Mouse (Mus musculus) embryonic facial prominence, embryonic 12.5 days (tissue): ENCODE measurements around the gene Rbm20. TPM values are rescaled to one million over a fixed set of nuclear protein-coding genes. Genes with fewer than 3 reads are reported as not detected.

Experiments used
- ATAC-seq: fragments of 200-750 bp; cut with Nextera tagmentation; 2 replicates; pipeline ENCODE4 v1.8.0; 2017; ENCODE audit not compliant: insufficient number of reproducible peaks, insufficient read depth, low FRiP score, low TSS enrichment
- H3K27ac ChIP-seq: fragments of 300-500 bp; sonication (generic); 2 replicates; pipeline ENCODE4 v1.5.1; 2016; ENCODE audit warnings: mild to moderate bottlenecking
- H3K27me3 ChIP-seq: fragments of 300-500 bp; sonication (generic); 2 replicates; pipeline ENCODE4 v1.6.1; 2016; ENCODE audit warnings: mild to moderate bottlenecking, moderate library complexity
- H3K36me3 ChIP-seq: fragments of 300-500 bp; sonication (generic); 2 replicates; pipeline ENCODE4 v1.6.1; 2016; ENCODE audit warnings: mild to moderate bottlenecking
- H3K4me1 ChIP-seq: fragments of 300-500 bp; sonication (generic); 2 replicates; pipeline ENCODE4 v1.6.1; 2016
- H3K4me2 ChIP-seq: fragments of 300-500 bp; sonication (generic); replicated peaks from 2 replicates; pipeline ENCODE4 v1.6.1; 2016; ENCODE audit warnings: mild to moderate bottlenecking, moderate library complexity
- H3K4me3 ChIP-seq: fragments of 300-500 bp; sonication (generic); 2 replicates; pipeline ENCODE4 v1.5.1; 2016; ENCODE audit warnings: mild to moderate bottlenecking
- H3K9ac ChIP-seq: fragments of 300-500 bp; sonication (generic); 2 replicates; pipeline ENCODE4 v1.6.1; 2016; ENCODE audit warnings: mild to moderate bottlenecking, moderate library complexity
- H3K9me3 ChIP-seq: fragments of 300-500 bp; sonication (generic); 2 replicates; pipeline ENCODE4 v1.6.1; 2016; ENCODE audit warnings: mild to moderate bottlenecking, moderate library complexity
- WGBS: fragments of 180-500 bp; shearing (Covaris S2); methylation state at CpG from one replicate; pipeline ENCODE4 v1.1.7; 2016; 5-methylcytosine and 5-hydroxymethylcytosine counted together
- polyA plus RNA-seq: library from polyadenylated mRNA; unstranded; fragments of >200 nt; fragmentation: Nextera tagmentation; extraction: Ambion mirVana; gene quantifications from 2 replicates; pipeline ENCODE4 v1.2.1, GENCODE M21; 2016

Gene Rbm20
- polyA plus RNA-seq, 1 experiment from 2014 or later = 2.7 TPM

GRCm38 (mm10) chr19:53862573-53863246 is 185.6 kb downstream of the Rbm20 start:
- H3K4me3 ChIP-seq = no peak overlapping the region
- H3K4me1 ChIP-seq = peaks cover 19% of the 10 kb centered on the region
- no peaks in the 10 kb centered on the region for H3K36me3 ChIP-seq
- no peak for ATAC-seq
- 62% methylated on average over 8 of the region's 8 CpGs for WGBS
- no peaks in the 10 kb centered on the region for H3K9me3 ChIP-seq
- no peaks in the 10 kb centered on the region for H3K27me3 ChIP-seq
- H3K4me2 ChIP-seq = no peak overlapping the region
- no peak overlapping the region for H3K9ac ChIP-seq
- no peak overlapping the region for H3K27ac ChIP-seq

GRCm38 (mm10) chr19:53867238-53867637 is 190.1 kb downstream of the Rbm20 start:
- Histone ChIP-seq H3K9me3 (no peaks in the 10 kb centered on the region), H3K36me3 (no peaks in the 10 kb centered on the region), H3K4me1 (peaks cover 6% of the 10 kb centered on the region; the same call in 1 of the 2 replicates), H3K27me3 (no peaks in the 10 kb centered on the region), H3K9ac (no peak overlapping the region), H3K27ac (no peak overlapping the region), H3K4me2 (no peak overlapping the region), H3K4me3 (no peak overlapping the region)
- ATAC-seq = no peak

- 87% methylated on average over 6 of the region's 6 CpGs for WGBS
Measured at GRCm38 (mm10) chr19:53868125-53868524, 191.0 kb downstream of the Rbm20 start.

GRCm38 (mm10) chr19:53868796-53869195 is 191.7 kb downstream of the Rbm20 start:
- H3K4me2 ChIP-seq = no peak overlapping the region
- H3K4me1 ChIP-seq = no peaks in the 10 kb centered on the region
- H3K9ac ChIP-seq = no peak overlapping the region
- no peak overlapping the region for H3K27ac ChIP-seq
- no peaks in the 10 kb centered on the region for H3K9me3 ChIP-seq
- no peak for ATAC-seq
- H3K36me3 ChIP-seq = no peaks in the 10 kb centered on the region
- no peaks in the 10 kb centered on the region for H3K27me3 ChIP-seq
- no peak overlapping the region for H3K4me3 ChIP-seq
- 95% methylated on average over 1 of the region's 1 CpGs for WGBS

More at GRCm38 (mm10) chr19:53868125-53868524, 191.0 kb downstream of the Rbm20 start:
- no peak overlapping the region for H3K4me3 ChIP-seq
- H3K9me3 ChIP-seq = no peaks in the 10 kb centered on the region
- H3K27me3 ChIP-seq = no peaks in the 10 kb centered on the region
- H3K4me1 ChIP-seq = no peaks in the 10 kb centered on the region
- H3K27ac ChIP-seq = no peak overlapping the region
- no peak overlapping the region for H3K9ac ChIP-seq
- H3K4me2 ChIP-seq = no peak overlapping the region
- no peaks in the 10 kb centered on the region for H3K36me3 ChIP-seq
- ATAC-seq = no peak

GRCm38 (mm10) chr19:53869427-53870385 is 192.6 kb downstream of the Rbm20 start:
- no peak overlapping the region for H3K9ac ChIP-seq
- H3K4me3 ChIP-seq = no peak overlapping the region
- H3K4me2 ChIP-seq = no peak overlapping the region
- H3K27me3 ChIP-seq = no peaks in the 10 kb centered on the region
- WGBS = 78% methylated on average over 4 of the region's 4 CpGs
- H3K27ac ChIP-seq = no peak overlapping the region
- H3K4me1 ChIP-seq = no peaks in the 10 kb centered on the region
- H3K36me3 ChIP-seq = no peaks in the 10 kb centered on the region
- H3K9me3 ChIP-seq = no peaks in the 10 kb centered on the region
- ATAC-seq = no peak

- Histone ChIP-seq H3K9ac (no peak overlapping the region), H3K27ac (no peak overlapping the region), H3K36me3 (no peaks in the 10 kb centered on the region), H3K4me3 (no peak overlapping the region), H3K4me1 (peaks cover 4% of the 10 kb centered on the region; the same call in 1 of the 2 replicates), H3K27me3 (no peaks in the 10 kb centered on the region), H3K9me3 (no peaks in the 10 kb centered on the region), H3K4me2 (no peak overlapping the region)
- ATAC-seq = no peak
- WGBS = 53% methylated on average over 2 of the region's 2 CpGs
Measured at GRCm38 (mm10) chr19:53870568-53870967, 193.5 kb downstream of the Rbm20 start.

- Histone ChIP-seq H3K27me3 (no peaks in the 10 kb centered on the region), H3K27ac (no peak overlapping the region), H3K4me3 (no peak overlapping the region), H3K4me2 (no peak overlapping the region), H3K4me1 (peaks cover 4% of the 10 kb centered on the region; the same call in 1 of the 2 replicates), H3K36me3 (no peaks in the 10 kb centered on the region), H3K9me3 (no peaks in the 10 kb centered on the region), H3K9ac (no peak overlapping the region)
- no peak for ATAC-seq
- 82% methylated on average over 6 of the region's 6 CpGs for WGBS
Measured at GRCm38 (mm10) chr19:53871502-53871901, 194.4 kb downstream of the Rbm20 start.

GRCm38 (mm10) chr19:53872994-53873713 is 196.0 kb downstream of the Rbm20 start:
- H3K36me3 ChIP-seq = no peaks in the 10 kb centered on the region
- H3K4me1 ChIP-seq = peaks cover 4% of the 10 kb centered on the region; the same call in 1 of the 2 replicates
- no peak overlapping the region for H3K9ac ChIP-seq
- no peak overlapping the region for H3K4me2 ChIP-seq
- H3K27ac ChIP-seq = no peak overlapping the region
- WGBS = 83% methylated on average over 6 of the region's 6 CpGs
- H3K27me3 ChIP-seq = no peaks in the 10 kb centered on the region
- no peak overlapping the region for H3K4me3 ChIP-seq
- no peaks in the 10 kb centered on the region for H3K9me3 ChIP-seq
- no peak for ATAC-seq

- H3K4me3 ChIP-seq = no peak overlapping the region
- peaks cover 4% of the 10 kb centered on the region; the same call in 1 of the 2 replicates for H3K4me1 ChIP-seq
- H3K4me2 ChIP-seq = no peak overlapping the region
- no peaks in the 10 kb centered on the region for H3K9me3 ChIP-seq
- no peaks in the 10 kb centered on the region for H3K27me3 ChIP-seq
- ATAC-seq = no peak
- 62% methylated on average over 6 of the region's 6 CpGs for WGBS
- no peak overlapping the region for H3K27ac ChIP-seq
- H3K9ac ChIP-seq = no peak overlapping the region
- H3K36me3 ChIP-seq = no peaks in the 10 kb centered on the region
Measured at GRCm38 (mm10) chr19:53875246-53875645, 198.1 kb downstream of the Rbm20 start.

- peaks cover 9% of the 10 kb centered on the region; the same call in 1 of the 2 replicates for H3K4me1 ChIP-seq
- H3K4me3 ChIP-seq = no peak overlapping the region
- H3K27me3 ChIP-seq = no peaks in the 10 kb centered on the region
- 61% methylated on average over 1 of the region's 1 CpGs for WGBS
- no peak overlapping the region for H3K9ac ChIP-seq
- no peaks in the 10 kb centered on the region for H3K36me3 ChIP-seq
- no peaks in the 10 kb centered on the region for H3K9me3 ChIP-seq
- H3K27ac ChIP-seq = no peak overlapping the region
- ATAC-seq = no peak
- no peak overlapping the region for H3K4me2 ChIP-seq
Measured at GRCm38 (mm10) chr19:53877779-53878178, 200.7 kb downstream of the Rbm20 start.

GRCm38 (mm10) chr19:53880460-53880859 is 203.4 kb downstream of the Rbm20 start:
- no peaks in the 10 kb centered on the region for H3K27me3 ChIP-seq
- ATAC-seq = no peak
- WGBS = 60% methylated on average over 1 of the region's 1 CpGs

More at GRCm38 (mm10) chr19:53880460-53880859, 203.4 kb downstream of the Rbm20 start:
- no peak overlapping the region for H3K27ac ChIP-seq
- H3K9ac ChIP-seq = no peak overlapping the region
- H3K4me1 ChIP-seq = 0 out of 2 replicates have a peak, but pooled peaks cover 5% of the 10 kb centered on the region
- H3K4me3 ChIP-seq = no peak overlapping the region
- H3K9me3 ChIP-seq = no peaks in the 10 kb centered on the region
- no peaks in the 10 kb centered on the region for H3K36me3 ChIP-seq
- H3K4me2 ChIP-seq = no peak overlapping the region
